Mouse (Mus musculus) ovary, postnatal 10 days (tissue): ENCODE data around the gene Pcyox1.
"Not testable (repeated sequence)": the region's sequence is repeated elsewhere in the genome, so short reads cannot be mapped to it uniquely, and the experiment has no call there.

ENCODE experiments used
- DNase-seq: peaks from one replicate; pipeline ENCODE4 v3.0.0; 2022; ENCODE audit warnings: low spot score

Gene Pcyox1

DNA sequence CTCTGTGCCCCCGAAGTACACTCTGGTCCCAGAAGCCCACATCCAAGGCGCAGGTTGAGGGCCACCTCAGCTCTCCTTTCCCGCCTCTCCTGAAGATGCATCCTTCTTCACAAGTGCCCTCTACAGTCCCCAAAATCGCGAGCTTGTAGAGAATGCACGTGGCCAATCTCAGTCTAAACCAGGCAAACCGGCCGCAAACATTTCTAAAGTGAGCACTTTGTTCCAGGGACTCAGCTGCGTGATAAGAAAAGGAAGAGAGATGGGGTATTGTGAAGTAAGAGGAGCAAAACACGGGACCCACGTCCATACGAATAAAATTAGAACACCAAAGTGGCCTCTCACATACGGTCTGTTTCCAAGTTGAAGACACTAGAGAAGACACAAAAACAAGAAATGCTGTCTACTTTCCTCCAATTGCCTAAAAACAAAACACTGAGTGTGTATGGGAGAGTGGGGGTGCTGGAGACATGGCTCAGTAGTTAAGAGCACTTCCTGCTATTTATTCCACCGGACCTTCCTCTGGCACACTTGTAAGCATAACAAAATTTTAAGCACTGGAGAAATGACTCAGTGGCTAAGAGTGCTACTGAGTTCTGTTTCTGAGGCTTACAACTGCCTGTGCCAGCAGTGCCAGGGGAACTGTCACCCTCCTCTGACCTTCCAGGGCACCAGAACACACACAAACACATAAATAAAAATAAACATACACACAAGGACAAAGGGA, 465 bp upstream of the Pcyox1 start:
- no peak for DNase-seq

DNA sequence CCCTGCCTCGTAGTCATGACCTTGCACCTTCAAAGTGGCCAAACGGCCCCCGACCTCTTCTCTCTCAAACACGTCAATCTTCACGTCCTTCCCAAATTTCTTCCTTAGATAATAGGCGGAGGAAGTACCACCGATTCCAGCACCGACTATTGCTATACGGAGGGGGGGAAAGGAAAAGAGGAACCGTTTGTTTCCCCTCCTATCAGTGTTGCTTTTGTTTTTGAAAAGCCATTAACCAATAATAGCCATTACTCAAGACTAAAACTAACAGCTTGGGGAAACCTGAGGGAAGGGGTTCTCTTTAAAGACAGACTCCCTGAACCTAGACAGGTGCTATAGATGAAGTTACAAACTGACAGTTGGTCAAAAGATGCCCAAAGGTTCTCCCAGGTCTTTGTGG, 985 bp downstream of the Pcyox1 start:
- DNase-seq, result no peak

DNA sequence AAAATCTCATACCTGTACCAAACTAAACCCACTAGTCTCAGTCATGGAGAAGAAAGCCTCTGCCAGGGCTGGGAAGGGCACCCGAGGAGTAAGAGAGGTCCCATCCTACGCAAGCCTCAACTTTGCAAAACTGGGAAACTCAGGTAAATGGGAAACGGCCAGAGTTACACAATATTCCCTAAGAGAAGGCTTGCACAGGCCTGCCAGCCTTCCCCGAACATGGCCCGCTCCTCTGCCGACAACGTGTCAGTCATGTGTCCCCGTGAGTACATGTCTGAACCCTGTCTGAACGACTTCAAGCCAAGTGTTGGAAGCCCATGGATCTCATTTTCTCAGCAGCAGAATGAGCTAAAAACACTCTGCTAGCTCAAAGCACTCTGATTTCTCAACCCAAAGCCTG, 1.9 kb downstream of the Pcyox1 start:
- DNase-seq, result no peak

DNA sequence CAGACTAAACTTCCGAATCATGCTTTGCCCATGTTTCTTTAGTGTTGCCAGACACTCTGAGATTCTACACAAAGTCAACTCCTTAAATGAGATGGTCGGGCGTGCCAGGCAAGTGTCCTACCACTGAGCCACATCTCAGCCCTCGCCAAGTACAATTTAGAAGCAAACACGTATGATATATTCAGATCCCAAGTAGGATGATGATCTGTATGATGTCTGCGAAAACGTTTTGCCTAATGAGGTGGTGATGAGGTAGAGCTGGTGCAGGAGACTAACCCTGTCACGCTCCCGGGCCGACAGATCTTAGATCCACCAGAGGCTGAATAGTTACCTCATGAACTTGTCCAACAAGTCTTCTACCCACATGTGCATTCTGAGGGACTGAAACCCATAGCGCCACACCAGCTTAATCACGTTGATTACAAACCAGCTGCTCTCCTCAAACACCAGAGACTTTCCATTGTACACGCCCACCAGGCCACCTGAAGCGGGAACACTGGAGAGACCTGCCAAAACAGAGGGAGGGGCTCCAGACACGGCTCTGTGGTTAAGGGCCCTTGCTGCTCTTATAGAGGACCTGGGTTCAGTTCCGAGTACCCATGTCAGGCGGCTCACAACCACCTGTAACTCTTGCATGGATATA, 2.8 kb downstream of the Pcyox1 start:
- DNase-seq, result no peak

DNA sequence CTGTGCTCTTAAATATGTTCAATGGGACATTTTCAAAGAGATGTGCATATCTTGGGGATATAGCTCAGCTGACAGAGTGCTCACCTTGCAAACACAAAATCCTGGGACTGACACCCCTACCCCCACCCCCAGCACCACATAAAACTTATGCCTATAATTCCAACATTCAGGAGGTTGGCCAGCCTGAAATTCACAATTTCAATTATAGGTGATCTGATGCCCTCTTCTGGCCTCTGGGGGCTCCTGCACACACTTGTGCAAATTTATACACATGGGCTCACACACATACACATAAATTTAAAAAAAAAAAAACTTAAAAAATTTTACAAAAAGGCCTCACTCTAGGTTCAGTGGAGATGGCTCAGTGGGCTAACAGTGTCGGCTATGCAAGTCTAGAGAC, 3.8 kb downstream of the Pcyox1 start:
- no peak for DNase-seq

DNA sequence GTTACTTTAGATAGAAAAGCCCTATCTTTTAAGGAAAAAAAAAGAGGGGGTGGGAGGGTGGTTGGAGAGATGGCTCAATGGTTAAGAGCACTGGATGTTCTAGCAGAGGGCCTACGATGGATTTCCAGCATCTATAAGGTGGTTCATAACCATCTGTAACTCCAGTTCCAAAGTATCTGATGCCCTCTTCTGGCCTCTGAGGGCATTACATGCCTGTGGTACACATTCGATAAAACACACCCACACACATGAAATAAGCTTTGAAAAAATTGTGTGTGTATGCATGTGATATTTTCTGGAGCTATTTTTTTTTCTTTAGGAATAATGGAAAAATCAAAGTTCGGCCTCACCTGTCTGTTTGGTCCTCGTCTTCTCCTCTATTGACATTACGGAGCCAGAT, 5.6 kb downstream of the Pcyox1 start:
- DNase-seq, result no peak

DNA sequence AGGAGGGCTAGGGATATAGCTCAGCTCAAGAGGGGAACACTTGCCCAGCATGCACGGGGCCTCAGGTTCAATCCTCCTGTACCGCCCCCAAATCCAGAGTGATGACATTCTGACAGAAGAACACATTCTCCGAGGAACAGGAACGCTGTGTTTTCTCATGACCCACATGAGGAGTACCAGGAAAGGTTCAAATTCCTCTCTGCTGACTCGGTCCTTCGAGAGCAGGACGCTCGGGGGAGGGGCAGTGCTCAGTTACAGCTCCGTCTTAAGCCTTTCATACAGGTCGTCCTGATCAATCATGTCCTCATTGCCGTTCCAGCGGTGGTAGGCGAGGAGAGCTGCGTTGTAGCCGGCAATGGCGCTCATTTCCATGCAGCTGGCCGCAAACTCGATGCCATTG, 8.5 kb downstream of the Pcyox1 start:
- no peak for DNase-seq

DNA sequence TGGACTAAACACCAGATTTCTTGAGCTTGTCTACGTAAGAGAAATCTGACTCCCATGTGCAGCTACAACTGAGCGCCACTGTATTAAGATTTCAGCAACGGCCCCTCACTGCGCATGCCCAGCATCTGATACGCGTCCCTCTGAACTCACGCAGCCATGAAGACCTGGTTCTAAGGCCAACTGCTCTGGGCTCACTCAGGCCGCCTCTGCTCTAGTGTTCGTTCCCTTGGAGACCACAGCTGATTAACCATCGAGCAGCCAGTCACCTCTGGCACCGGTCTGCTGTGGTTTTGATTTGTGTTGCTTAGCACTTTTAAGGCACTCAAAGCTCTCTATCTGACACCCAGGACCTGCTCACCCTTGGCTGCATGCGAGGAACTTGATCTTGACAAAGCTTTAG, 9.6 kb downstream of the Pcyox1 start:
- no peak for DNase-seq

DNA sequence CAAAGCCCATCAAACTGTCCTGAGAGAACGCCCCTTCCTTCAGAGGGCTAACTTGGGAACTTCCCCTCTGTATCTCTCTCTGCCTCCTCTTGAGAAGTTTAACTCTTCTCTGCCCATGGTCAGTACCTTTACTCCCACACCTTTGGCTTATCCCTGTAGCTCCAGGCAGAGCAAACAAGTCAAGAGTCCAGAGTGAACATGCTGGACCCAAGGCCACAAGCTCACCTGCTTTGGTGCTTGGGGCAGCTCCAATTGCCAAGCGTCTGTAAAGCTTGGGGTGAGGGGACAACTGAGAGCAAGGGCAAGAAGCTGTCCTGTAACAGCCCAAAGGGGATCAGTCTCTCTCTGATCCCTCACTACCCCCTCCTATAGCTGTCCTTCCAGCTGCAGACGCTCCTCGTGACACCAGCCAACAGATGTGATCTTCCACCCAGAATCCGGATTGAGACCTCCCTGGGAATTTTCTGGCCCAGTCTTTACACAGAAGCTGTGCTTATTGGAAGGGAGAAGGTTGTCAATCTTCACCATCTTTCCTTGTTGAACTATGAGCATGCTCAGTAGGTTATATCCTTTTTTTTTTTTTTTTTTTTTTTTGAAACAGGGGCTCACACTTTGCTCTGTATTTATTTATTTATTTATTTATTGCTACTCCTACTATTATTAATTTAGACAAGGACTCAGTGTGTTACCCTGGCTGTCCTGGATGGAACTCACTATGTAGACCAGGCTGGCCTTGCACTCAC, 11.4 kb downstream of the Pcyox1 start:
- no peak for DNase-seq

DNA sequence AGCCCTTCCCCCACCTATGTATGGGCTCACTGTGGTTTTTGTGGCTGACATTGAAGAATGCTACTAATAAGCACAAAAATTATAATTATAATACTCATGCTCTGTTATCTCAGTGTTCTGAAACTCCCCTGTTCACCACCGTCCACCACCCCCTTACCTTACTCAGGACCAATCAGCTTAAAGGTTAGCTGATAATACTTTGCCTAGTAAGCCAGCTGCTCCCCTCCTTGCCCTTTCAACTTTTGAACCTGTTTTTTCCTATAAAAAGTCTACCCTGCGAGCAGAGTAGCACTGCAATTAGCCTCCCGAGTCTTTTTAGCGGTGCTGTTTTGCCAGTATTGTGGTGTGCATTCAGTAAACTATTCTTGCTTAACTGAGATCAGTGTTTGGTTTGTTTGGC, 12.3 kb downstream of the Pcyox1 start:
- no peak for DNase-seq

DNA sequence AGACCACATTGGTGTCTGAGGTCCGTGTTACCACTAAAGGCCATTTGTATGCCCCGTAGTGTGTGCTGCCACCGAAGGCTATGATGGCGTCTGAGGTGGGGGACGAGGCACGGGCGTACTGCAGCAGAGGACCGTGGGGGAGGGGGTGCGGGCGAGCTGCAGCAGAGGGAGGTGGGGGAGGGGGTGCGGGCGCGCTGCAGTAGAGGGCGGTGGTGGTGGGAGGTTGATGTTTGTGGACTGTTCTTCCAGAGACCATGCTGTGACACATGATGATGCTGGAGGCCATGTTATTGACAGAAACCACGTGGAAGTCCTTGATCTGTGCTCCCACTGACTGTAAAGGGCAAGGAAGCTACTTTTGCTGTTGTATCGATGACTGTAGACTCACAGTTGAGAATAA, 13.6 kb downstream of the Pcyox1 start:
- DNase-seq, result no peak

DNA sequence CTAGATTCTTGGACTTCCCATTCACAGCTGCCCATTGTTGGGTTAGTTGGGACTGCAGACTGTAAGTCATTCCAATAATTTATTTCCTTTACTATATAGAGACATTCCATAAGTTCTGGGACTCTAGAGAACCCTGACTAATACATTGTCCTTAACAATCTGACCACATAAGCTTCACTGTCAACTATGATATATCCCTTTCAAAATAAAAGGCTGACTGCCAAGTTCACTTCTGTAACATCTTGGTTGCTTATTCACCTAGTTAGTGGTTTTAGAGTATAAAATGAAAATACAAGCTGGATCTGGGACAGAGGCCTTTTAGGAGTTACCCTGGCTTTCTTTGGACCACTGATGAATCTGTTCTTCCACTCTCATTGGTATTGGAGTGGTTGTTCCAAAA, 14.4 kb downstream of the Pcyox1 start:
- DNase-seq, result no peak

DNA sequence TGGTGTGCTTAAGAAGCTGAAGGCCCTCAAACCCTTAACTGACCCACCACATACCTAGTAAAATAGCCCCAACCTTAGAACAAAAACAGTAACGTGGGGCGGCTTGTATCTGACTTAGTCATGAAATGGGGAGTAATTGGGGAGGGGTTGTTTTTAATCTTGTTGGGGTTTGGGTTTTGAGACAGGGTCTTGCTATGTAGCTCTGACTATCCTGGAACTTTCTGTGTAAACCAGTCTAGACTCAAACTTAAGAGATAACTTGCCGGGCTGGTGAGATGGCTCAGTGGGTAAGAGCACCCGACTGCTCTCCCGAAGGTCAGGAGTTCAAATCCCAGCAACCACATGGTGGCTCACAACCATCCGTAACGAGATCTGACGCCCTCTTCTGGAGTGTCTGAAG, 16.8 kb downstream of the Pcyox1 start:
- not testable (repeated sequence) for DNase-seq

DNA sequence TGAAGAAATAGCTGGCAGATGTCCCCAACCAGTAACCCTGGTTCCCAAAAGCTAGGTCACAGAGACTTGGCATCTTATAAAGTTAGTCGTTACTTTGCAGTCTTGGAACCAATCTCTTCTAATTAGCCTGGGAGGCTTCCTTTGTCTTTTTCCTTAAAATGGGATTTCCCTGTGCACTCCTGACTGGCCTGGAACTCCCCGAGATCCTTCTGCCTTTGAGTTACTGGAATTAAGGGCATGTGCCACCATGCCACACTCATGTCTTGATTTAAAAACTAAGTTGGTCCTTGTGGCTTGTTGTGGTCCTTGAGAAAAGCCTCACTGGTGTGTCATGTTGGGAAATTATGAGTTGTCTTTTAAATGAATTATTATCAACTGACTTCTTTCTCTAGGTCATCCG, 18.6 kb downstream of the Pcyox1 start:
- no peak for DNase-seq

DNA sequence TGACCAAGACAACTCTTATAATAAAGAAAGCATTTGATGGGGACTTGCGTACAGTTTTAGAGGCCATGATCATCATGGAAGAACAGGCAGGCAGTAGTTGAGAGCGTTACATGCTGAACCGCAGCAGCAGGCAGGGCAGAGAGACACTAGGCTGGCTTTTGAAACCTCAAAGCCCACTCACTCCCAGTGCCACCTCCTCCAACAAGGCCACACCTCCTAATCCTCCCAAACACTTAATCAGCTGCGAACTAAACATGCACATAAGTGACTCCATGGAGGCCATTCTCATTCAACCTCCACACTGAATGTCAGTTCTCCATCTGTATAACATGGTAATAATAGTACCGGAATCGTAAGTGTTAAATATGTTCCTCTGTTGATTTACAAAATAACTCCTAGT, 23.4 kb downstream of the Pcyox1 start:
- DNase-seq, result no peak

DNA sequence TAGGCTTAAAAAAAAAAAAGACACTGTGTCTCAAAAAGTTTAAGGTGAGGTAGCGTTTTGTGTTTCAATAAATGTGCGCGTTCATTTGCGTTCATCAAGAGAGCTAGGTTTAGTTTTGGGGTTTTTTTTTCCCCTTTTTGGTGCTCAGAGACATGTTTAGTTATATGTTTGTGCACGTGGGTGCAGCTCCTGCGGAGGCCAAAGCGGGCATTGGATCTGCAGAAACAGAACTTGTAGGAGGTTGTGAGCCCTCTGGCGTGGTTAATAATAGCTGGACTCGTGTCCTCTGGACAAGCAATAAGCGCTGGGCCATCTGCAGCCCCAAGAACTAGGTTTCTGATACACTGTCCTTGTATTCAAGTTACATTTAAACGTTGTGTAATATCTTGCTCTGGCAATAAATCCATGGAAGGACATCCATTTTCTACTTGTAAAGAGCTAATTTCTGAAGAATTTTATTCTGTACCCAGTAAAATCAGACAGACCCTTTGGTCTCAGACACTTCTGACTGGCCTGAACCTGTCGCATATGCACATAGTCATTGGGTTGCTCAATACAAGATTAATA, 24.9 kb downstream of the Pcyox1 start:
- no peak for DNase-seq

DNA sequence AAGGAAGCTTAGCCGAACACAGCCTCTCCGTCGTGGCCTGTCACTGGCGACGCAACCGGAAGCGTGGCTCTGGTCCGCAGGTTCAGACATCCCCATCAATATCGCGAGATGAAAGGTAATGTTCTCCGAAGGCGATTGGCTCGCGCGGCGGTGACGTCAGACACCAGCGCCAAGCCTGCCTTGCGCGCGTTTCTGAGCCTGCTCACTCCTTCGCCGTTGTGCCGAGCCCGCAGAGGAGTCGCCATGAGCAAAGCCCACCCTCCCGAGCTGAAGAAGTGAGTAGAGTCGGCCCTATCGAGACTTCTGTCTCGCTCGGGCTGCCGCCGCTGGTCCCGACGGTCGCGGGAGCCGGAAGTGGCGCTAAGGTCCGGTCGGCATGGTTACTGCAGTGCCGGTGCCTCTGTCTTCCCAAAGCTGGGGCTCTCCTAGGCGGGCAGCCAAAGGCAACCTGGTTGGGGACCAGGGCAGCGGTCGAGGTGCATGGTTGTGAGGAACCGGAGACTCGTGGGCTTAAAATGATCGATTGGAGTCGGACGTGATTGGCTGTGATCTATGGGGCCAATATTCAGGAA, 25.5 kb downstream of the Pcyox1 start:
- DNase-seq, result peak; percentile 93

DNA sequence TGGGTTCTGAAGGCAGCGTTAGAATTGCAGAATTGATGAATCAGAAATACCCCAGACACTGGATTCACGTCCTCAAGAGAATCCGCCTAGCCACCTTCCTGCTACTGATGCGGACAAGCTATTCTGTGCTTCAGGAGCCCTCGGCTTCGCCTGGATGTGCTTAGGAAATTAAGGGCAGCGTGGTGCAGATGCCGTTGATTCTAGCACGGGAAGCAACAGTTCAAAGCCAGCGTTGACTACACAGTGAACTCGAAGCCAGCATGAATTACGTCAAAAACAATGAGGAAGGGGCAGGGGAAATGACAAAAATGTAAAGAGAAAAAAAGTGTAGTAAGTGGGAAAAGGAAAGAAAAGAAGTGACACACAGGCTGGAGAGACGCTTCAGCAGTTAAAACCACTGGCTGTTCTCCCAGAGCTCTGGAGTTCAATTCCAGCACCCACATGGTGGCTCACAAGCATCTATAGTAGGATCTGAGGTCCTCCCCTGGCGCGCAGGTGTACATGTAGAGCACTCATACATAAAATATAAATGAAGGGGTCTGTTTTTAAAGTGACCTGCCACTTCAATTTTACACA, 26.1 kb downstream of the Pcyox1 start, which contains the start of gene Snrpg:
Snrpg (plus strand) TSS at position 541 of the 576 bp plus-strand sequence.
- no peak for DNase-seq

DNA sequence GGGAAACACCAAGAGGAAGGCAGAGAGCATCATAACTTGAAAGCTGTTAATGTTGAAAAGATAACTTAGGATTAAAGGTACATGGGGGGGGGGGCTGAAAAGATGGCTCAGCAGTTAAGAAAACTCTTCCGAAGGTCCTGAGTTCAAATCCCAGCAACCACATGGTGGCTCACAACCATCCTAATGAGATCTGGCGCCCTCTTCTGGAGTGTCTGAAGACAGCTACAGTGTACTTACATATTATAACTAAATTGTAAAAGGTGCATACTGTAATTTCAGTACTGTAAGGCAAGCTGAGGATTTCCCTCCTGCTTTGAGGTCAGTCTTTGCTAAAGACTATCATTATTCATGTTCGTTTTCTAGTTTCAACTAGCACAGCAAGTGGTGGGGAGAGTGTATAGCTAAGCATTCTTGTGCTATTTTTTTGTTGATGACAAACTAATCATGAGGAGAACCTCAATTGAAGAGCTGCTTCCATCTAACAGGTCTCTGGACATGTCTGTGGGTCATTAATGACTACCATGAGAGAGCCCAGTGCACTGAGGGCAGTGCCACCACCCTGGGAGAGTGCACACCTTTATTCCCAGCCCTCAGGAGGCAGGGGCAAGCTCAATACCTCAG, 26.8 kb downstream of the Pcyox1 start:
- DNase-seq, result no peak

DNA sequence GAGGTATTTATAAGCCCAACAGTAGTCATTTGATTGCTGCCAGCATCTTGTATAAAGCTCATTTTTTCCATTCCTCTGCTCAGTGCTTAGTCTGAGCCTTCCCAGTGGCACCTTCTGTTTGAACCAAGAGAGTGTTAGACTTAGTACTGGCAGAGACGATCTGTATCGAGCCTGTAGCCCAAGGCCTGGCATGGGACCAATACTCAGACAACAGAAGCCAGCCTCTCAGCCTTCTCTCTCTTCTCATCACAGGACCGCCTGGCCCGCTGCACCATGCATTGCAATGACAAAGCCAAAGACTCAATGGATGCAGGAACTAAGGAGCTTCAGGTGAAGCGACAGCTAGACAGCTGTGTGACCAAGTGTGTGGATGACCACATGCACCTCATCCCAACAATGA, 28.5 kb downstream of the Pcyox1 start:
- DNase-seq, result no peak

DNA sequence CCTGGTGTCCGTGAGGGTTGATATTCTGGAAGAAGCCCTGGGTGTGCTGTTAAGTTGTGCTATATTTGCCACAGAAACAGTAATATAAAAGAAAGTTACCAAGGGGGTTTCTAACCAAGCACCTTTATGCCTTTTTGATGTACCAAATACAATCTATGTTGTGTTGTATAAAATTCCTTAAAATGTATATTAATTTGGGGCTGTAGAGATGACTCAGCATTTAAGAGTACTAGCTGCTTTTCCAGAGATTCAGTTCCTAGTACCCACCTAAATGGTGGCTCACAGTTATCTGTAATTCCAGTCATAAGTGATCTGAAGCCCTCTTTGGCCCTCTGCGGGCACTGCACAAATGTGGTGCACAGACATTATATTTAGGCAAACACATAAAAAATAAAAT, 30.1 kb downstream of the Pcyox1 start:
- no peak for DNase-seq
